Mouse (Mus musculus): ENCODE measurements around the gene Tmbim6. TPM values are rescaled to one million over a fixed set of nuclear protein-coding genes. Genes with fewer than 3 reads are reported as not detected.

Tmbim6 gene
- polyA plus RNA-seq, 1 experiment = 691 TPM

DNA sequence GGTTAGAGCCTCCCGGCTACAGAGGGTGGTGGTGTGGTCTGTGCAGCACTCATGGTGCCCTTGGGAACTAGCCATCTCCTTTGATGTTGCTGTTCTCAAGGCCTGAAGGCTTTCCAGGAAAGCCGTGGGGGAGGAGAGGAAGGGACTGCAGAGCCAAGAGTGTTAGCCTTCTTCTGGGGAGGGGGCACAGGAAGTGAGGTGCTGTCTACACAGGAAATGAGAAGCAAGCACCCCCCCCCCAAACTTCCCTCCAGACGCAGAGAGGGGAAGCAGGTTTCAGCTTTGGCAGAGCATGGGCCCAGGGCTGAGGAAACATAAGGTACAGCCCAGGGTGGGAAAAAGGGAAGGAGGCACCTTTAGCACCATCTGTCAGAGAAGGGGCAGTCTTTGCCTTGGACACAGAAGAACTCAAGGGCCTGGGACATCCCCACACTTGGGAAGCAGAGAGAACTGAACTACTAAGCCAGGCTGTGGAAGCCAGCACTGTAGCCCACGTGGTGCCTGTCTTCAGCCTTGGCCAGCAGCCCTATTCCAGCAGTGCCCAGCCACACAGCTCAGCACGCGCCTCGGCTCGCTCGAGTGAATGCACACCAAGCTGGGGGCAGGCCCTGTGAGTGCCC lies 56.6 kb downstream of the Tmbim6 start:
- no peaks in the 10 kb centered on the region for H3K27me3 ChIP-seq (ENCODE audit: control insufficient read depth, insufficient read depth, insufficient read length)
- peaks cover 84% of the 10 kb centered on the region for H3K79me2 ChIP-seq (ENCODE audit: control insufficient read depth, insufficient read depth)
- peak overlapping the region; percentile 43 for H3K4me2 ChIP-seq (ENCODE audit: low read depth)
- H3ac ChIP-seq (ENCODE audit: control insufficient read depth, insufficient read length) = no peak overlapping the region
- TF ChIP-seq MYOG (IDR thresholded peaks at IDR 0.05; ENCODE audit: control insufficient read depth in 1 of 3, insufficient read depth in 1 of 3, insufficient read length in 2 of 3, low read depth in 2 of 3) (peak in 1 of 3 experiments; percentile 24), TCF3 (IDR thresholded peaks at IDR 0.05; ENCODE audit: insufficient read length, low read depth) (no peak), USF1 (IDR thresholded peaks at IDR 0.05; ENCODE audit: low read depth) (peak; percentile 25), SRF (IDR thresholded peaks at IDR 0.05; ENCODE audit: control insufficient read depth, insufficient read length, low read depth) (no peak), POLR2A (IDR thresholded peaks at IDR 0.05; ENCODE audit: insufficient read length, low read depth) (peak; percentile 41), POLR2AphosphoS2 (IDR thresholded peaks at IDR 0.05; ENCODE audit: insufficient read length, low read depth) (peak; percentile 63), MYOD1 (IDR thresholded peaks at IDR 0.05; ENCODE audit: control insufficient read depth in 1 of 3, insufficient read length in 2 of 3, low read depth in 2 of 3) (no peak)
- no peak overlapping the region for H3K4me3 ChIP-seq
- H3K36me3 ChIP-seq (ENCODE audit: control insufficient read depth, insufficient read depth) = no peaks in the 10 kb centered on the region

DNA sequence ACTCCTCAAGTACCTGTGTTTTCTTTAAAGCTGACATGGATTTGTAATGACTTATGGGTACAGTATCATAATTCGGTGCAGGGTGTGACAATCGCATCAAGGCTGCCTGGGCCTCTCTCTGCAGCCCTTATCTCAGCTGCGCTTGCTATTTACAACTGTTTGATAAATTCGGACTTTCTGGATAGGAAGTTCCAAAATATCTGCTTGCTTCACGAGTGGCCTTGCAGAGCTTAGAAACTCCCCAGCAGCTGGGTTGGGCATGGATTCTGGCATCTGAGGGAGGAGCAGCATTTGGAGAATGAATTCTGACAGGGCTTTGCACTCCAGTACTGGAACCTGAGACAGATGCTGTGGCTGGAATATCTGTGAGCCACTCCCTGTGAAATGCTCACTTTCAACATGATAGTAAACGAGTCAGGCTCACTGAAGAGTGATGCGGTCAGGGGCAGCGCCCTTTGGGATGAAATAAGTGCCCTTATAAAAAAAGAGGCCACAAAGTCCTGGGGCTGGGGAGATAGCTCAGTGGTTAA lies 57.1 kb downstream of the Tmbim6 start:
- no peak for TF ChIP-seq E2F4 (IDR thresholded peaks at IDR 0.05; ENCODE audit: insufficient read depth)
- no peak for TF ChIP-seq POLR2A (IDR thresholded peaks at IDR 0.05; ENCODE audit: insufficient read length, low read depth)
- TF ChIP-seq MAX (IDR thresholded peaks at IDR 0.05; ENCODE audit: low read depth) = no peak
- no peak for TF ChIP-seq CEBPB (IDR thresholded peaks at IDR 0.05; ENCODE audit: insufficient read depth, poor library complexity, severe bottlenecking)
- no peak for TF ChIP-seq TCF3 (IDR thresholded peaks at IDR 0.05; ENCODE audit: insufficient read length, low read depth)
- peak in 2 of 3 experiments; percentile 71 to 90 for TF ChIP-seq MYOG (IDR thresholded peaks at IDR 0.05; ENCODE audit: control insufficient read depth in 1 of 3, insufficient read depth in 1 of 3, insufficient read length in 2 of 3, low read depth in 2 of 3)
- peak; percentile 71 for TF ChIP-seq TCF12 (IDR thresholded peaks at IDR 0.05; ENCODE audit: insufficient read depth, poor library complexity, severe bottlenecking)
- TF ChIP-seq USF1 (IDR thresholded peaks at IDR 0.05; ENCODE audit: low read depth) = no peak
- no peak for TF ChIP-seq REST (IDR thresholded peaks at IDR 0.05; ENCODE audit: insufficient read depth, insufficient read length)
- TF ChIP-seq POLR2AphosphoS2 (IDR thresholded peaks at IDR 0.05; ENCODE audit: insufficient read length, low read depth) = no peak
- TF ChIP-seq MYOD1 (IDR thresholded peaks at IDR 0.05; ENCODE audit: control insufficient read depth in 1 of 3, insufficient read length in 2 of 3, low read depth in 2 of 3) = peak in 2 of 3 experiments; percentile 42 to 53
- no peak for TF ChIP-seq SRF (IDR thresholded peaks at IDR 0.05; ENCODE audit: control insufficient read depth, insufficient read length, low read depth)
- Histone ChIP-seq H3K4me2 (ENCODE audit: low read depth) (peak overlapping the region; percentile 43), H3ac (ENCODE audit: control insufficient read depth, insufficient read length) (no peak overlapping the region), H3K79me2 (ENCODE audit: control insufficient read depth, insufficient read depth) (peaks cover 84% of the 10 kb centered on the region), H3K36me3 (ENCODE audit: control insufficient read depth, insufficient read depth) (no peaks in the 10 kb centered on the region), H3K4me3 (no peak overlapping the region), H3K27me3 (ENCODE audit: control insufficient read depth, insufficient read depth, insufficient read length) (no peaks in the 10 kb centered on the region)

DNA sequence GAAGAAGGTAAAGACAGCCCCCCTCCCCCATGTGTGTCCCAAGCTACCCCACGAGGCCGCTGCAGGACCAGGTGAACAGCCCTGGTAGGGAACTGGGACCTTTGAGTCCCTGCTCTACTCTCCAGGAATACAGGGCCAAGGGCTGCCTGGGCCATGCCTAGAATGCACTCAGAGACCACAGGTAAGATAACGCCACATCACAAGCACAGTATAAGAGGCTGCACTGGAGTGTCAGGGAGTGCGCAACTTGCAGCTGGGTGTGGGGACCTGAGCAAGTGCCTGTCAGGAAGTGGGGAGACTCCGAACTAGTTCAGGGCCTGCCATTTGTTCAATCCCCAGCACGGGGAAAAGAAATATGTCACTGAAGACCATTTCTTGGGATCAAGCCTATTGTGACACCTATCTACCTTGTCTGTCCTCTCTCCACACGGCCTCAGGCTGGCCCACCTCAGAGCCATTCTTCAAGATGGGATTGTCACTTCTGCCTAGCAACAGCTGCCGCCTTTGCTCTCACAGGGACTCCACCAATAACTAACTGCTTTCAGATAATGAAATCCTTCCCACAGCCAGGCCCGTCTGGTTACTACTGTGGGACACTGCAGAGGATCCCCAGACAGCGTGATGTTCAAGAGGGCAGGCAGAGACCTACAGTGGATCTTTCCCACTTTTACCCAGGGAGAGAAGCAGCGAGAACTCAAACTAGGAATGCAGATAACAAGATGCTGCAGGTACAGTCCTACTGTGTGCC lies 60.6 kb downstream of the Tmbim6 start:
- Histone ChIP-seq H3K4me3 (no peak overlapping the region), H3K36me3 (ENCODE audit: control insufficient read depth, insufficient read depth) (no peaks in the 10 kb centered on the region), H3K4me2 (ENCODE audit: low read depth) (no peak overlapping the region), H3K27me3 (ENCODE audit: control insufficient read depth, insufficient read depth, insufficient read length) (no peaks in the 10 kb centered on the region), H3ac (ENCODE audit: control insufficient read depth, insufficient read length) (no peak overlapping the region), H3K79me2 (ENCODE audit: control insufficient read depth, insufficient read depth) (peaks cover 76% of the 10 kb centered on the region)
- TF ChIP-seq POLR2A (IDR thresholded peaks at IDR 0.05; ENCODE audit: insufficient read length, low read depth) (no peak), POLR2AphosphoS2 (IDR thresholded peaks at IDR 0.05; ENCODE audit: insufficient read length, low read depth) (no peak), MAX (IDR thresholded peaks at IDR 0.05; ENCODE audit: low read depth) (no peak), SRF (IDR thresholded peaks at IDR 0.05; ENCODE audit: control insufficient read depth, insufficient read length, low read depth) (no peak), E2F4 (IDR thresholded peaks at IDR 0.05; ENCODE audit: insufficient read depth) (no peak), TCF3 (IDR thresholded peaks at IDR 0.05; ENCODE audit: insufficient read length, low read depth) (no peak), TCF12 (IDR thresholded peaks at IDR 0.05; ENCODE audit: insufficient read depth, poor library complexity, severe bottlenecking) (no peak), REST (IDR thresholded peaks at IDR 0.05; ENCODE audit: insufficient read depth, insufficient read length) (no peak), MYOD1 (IDR thresholded peaks at IDR 0.05; ENCODE audit: control insufficient read depth in 1 of 3, insufficient read length in 2 of 3, low read depth in 2 of 3) (no peak), CEBPB (IDR thresholded peaks at IDR 0.05; ENCODE audit: insufficient read depth, poor library complexity, severe bottlenecking) (no peak), USF1 (IDR thresholded peaks at IDR 0.05; ENCODE audit: low read depth) (no peak)

DNA sequence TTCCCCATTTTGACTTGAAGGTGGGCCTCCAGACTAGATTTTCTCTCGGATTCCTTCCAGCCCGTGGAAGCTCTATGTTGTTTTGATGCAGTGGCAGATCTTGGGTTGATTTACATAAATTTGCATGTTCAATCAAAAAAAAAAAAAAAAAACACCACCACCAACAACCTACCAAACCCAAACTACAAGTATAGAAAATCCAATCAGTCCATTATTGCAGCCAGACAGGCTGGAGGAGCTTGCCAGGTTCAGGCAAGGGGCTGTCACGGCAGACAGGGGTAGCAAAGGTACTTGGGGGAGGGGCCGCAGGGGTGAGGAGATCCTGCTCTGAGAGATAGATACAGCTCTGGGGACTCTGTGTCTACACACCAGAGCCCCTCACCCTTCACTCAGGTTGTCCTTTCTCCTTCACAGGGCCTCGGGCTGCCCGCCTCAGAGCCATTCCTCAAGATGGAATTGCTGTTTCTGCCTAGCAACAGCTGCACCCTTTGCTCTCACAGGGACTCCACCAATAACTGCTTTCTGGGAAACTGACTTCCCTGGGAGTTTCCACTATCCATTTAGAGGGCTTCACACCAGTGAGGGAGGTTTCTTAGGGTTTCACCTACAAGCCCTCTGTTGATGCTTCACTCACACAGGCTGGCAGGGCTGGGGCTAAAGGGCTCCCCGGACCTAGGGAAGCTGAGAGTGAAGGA lies 62.0 kb downstream of the Tmbim6 start:
- Histone ChIP-seq H3K27me3 (ENCODE audit: control insufficient read depth, insufficient read depth, insufficient read length) (no peaks in the 10 kb centered on the region), H3K36me3 (ENCODE audit: control insufficient read depth, insufficient read depth) (no peaks in the 10 kb centered on the region), H3K4me2 (ENCODE audit: low read depth) (peak overlapping the region; percentile 72), H3ac (ENCODE audit: control insufficient read depth, insufficient read length) (no peak overlapping the region), H3K79me2 (ENCODE audit: control insufficient read depth, insufficient read depth) (peaks cover 71% of the 10 kb centered on the region), H3K4me3 (peak overlapping the region; percentile 95)
- peak in 2 of 3 experiments; percentile 22 to 53 for TF ChIP-seq MYOD1 (IDR thresholded peaks at IDR 0.05; ENCODE audit: control insufficient read depth in 1 of 3, insufficient read length in 2 of 3, low read depth in 2 of 3)
- no peak for TF ChIP-seq POLR2A (IDR thresholded peaks at IDR 0.05; ENCODE audit: insufficient read length, low read depth)
- TF ChIP-seq MYOG (IDR thresholded peaks at IDR 0.05; ENCODE audit: control insufficient read depth in 1 of 3, insufficient read depth in 1 of 3, insufficient read length in 2 of 3, low read depth in 2 of 3) = peak in 1 of 3 experiments; percentile 67
